Comparison of ENCODE assay signal across 14 mouse cellular contexts in the genomic region with DNA sequence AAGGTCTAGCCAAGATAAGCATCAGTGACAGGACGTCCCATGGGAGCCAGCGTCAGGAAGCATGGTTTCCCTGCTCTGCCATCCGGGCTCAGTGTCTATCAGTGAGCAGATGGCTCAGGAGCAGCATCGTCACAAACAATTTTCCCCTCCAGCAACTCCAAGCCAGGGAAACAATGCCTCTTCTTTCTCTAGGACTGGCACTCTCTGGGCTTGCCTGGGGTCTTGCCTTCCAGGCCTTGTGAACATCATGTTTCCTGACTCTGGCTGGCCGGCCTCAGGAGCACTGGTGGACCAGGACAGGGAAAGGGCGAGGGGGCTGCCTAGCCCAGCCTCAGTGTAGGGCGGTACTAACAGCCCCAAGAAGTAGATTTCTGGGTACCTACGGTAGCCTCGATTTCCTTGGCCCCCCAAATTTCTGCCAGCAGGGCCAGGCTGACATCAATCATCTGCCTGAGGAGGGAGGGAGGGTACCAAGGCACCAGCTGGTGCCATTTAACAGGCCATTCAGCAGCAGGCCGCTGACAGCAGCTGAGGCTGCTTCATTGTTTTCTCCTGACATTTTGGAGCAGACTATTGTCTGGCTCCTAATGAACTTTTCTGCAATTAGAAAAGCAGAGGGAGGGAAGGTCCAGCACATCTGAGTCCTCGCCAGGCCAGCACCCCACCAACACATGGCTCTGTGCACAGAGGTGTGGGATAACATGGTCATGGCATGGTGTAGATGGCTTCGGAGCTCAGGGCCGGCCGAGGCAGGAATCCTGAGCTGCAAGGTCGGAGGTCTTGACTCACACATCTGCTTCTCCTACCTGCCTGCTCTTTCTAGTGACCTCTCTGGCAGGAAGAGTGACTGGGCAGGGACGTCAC. TPM values are rescaled to one million over a fixed set of nuclear protein-coding genes. Genes with fewer than 3 reads are reported as not detected.
DNase-seq lines count a peak whose midpoint lies in the region; ATAC-seq lines count a peak whose summit lies in the region.
"Had no signal": no experiment of that assay in that cellular context is flagged by ENCODE, and none has a peak within 500 bp of the region (broad histone marks: within the 10 kb centered on the region; RNA-seq: fewer than 3 reads in every experiment).

No protein-coding gene starts in this region.

- H3K27me3 ChIP-seq in forebrain, embryonic 15.5 days: no peaks in the 10 kb centered on the region
- H3K27me3 ChIP-seq in midbrain, embryonic 14.5 days (ENCODE audit: control insufficient read depth, insufficient read depth, low read length): no peaks in the 10 kb centered on the region

- peaks cover 16% of the 10 kb centered on the region for H3K4me1 ChIP-seq in forebrain, embryonic 15.5 days
- H3K4me1 ChIP-seq in midbrain, embryonic 14.5 days (ENCODE audit: control insufficient read depth, insufficient read depth, low read length): peaks cover 4% of the 10 kb centered on the region; the same call in 1 of the 2 replicates

- H3K4me2 ChIP-seq in forebrain, embryonic 15.5 days (replicated peaks): no peak overlapping the region
- no peak overlapping the region for H3K4me2 ChIP-seq in midbrain, embryonic 14.5 days (ENCODE audit: low read length)

- 0 out of 2 replicates have a peak overlapping the region, but pooled peaks have one; percentile 13 for H3K9ac ChIP-seq in forebrain, embryonic 15.5 days (replicated peaks)
- H3K9ac ChIP-seq in midbrain, embryonic 14.5 days (replicated peaks; ENCODE audit: low read length): no peak overlapping the region

- no peak overlapping the region for H3K4me3 ChIP-seq in forebrain, embryonic 15.5 days
- H3K4me3 ChIP-seq in midbrain, embryonic 14.5 days (replicated peaks; ENCODE audit: low read depth, low read length): no peak overlapping the region

- peak overlapping the region; percentile 90 for H3K27ac ChIP-seq in forebrain, embryonic 15.5 days (replicated peaks)
- peak overlapping the region; percentile 81 for H3K27ac ChIP-seq in midbrain, embryonic 14.5 days (replicated peaks; ENCODE audit: low read depth, low read length)
- H3K27ac ChIP-seq: macrophage had no signal

- WGBS in forebrain, embryonic 15.5 days: 36% methylated on average over 16 of the region's 16 CpGs
- WGBS in midbrain, embryonic 14.5 days: 46% methylated on average over 16 of the region's 16 CpGs

- peaks cover 15% of the 10 kb centered on the region for H3K36me3 ChIP-seq in forebrain, embryonic 15.5 days
- H3K36me3 ChIP-seq in midbrain, embryonic 14.5 days (ENCODE audit: control insufficient read depth, insufficient read depth, low read length): peaks cover 37% of the 10 kb centered on the region

- no peaks in the 10 kb centered on the region for H3K9me3 ChIP-seq in forebrain, embryonic 15.5 days
- no peaks in the 10 kb centered on the region for H3K9me3 ChIP-seq in midbrain, embryonic 14.5 days (ENCODE audit: control insufficient read depth, low read length)

- DNase-seq in heart, adult 11 months: peak; percentile 83
- DNase-seq in heart, adult 8-10 months (ENCODE audit: low spot score): no peak
- DNase-seq in cerebellum, adult 8-10 months: peak; percentile 39
- DNase-seq in midbrain, embryonic 14.5 days: peak; percentile 65
- DNase-seq in ovary, postnatal 36 days (ENCODE audit: low spot score): no peak
- no peak for DNase-seq in kidney, adult 11 months
- DNase-seq in right cerebral cortex, adult 18-20 months: no peak
- DNase-seq: gastrocnemius, postnatal 25 days had no signal

- ATAC-seq in forebrain, embryonic 15.5 days (replicated peaks): peak; percentile 85
- peak; percentile 78 for ATAC-seq in midbrain, embryonic 14.5 days (ENCODE audit: low FRiP score, low TSS enrichment)
- ATAC-seq: inflammation-experienced regulatory T-cells, adult 6 months had no signal

RNA-seq across cellular contexts. Expression of a gene that starts 22.3 kb away (rescaled TPM):
- 10 to 100 TPM; 31.0 to 36.3 (median 34.5) TPM for total RNA-seq in heart, adult 8-10 months (2022)
- polyA plus RNA-seq in forebrain, embryonic 15.5 days (2015; fragmentation: Nextera tagmentation; extraction: Ambion mirVana): 19.8 and 21.9 TPM in 2 replicates
- polyA plus RNA-seq in midbrain, embryonic 14.5 days (2014; fragmentation: Nextera tagmentation; extraction: Ambion mirVana): 7.6 and 11.5 TPM in 2 replicates

RNA-seq across cellular contexts. Expression of a gene that starts 38.9 kb away (rescaled TPM):
- not detected for total RNA-seq in heart, adult 8-10 months (2022)
- polyA plus RNA-seq in forebrain, embryonic 15.5 days (2015; fragmentation: Nextera tagmentation; extraction: Ambion mirVana): 0.33 TPM in 1 of 2 replicates, not detected in the other
- polyA plus RNA-seq in midbrain, embryonic 14.5 days (2014; fragmentation: Nextera tagmentation; extraction: Ambion mirVana): 1.8 and 3.5 TPM in 2 replicates
- total RNA-seq: common myeloid progenitor, adult 5-6 weeks; gastrocnemius, postnatal 25 days; left cerebral cortex, postnatal 25 days had no signal
- polyA plus RNA-seq: C2C12; inflammation-experienced regulatory T-cells, adult 6 months; macrophage had no signal

Comparison
In these comparisons a context has a peak if more than half of its experiments do, and no peak if none do; other contexts are left out.
1. DNase-seq: peak in heart, adult 11 months (single experiment), cerebellum, adult 8-10 months (single experiment) and midbrain, embryonic 14.5 days (single experiment); none in heart, adult 8-10 months (single experiment), ovary, postnatal 36 days (single experiment), kidney, adult 11 months (single experiment) and right cerebral cortex, adult 18-20 months (single experiment).